In genomic region chr13:104229181-104229580, GRCm38 (mm10) we compare ENCODE assay signal across 8 mouse cellular contexts. TPM values are rescaled to one million over a fixed set of nuclear protein-coding genes. Genes with fewer than 3 reads are reported as not detected.
A peak's percentile ranks its signal among the peaks of the same experiment; 100 is the strongest.
DNase-seq lines count a peak whose midpoint lies in the region; ATAC-seq and TF ChIP-seq lines count a peak whose summit lies in the region.

No protein-coding gene starts in this region.

- H3K9me3 ChIP-seq in stomach, postnatal 0 days (ENCODE audit: control insufficient read depth, low read length) = no peaks in the 10 kb centered on the region

- peak overlapping the region; percentile 67 for H3K9ac ChIP-seq in stomach, postnatal 0 days (ENCODE audit: low read length)

- no peak overlapping the region for H3K27ac ChIP-seq in cerebellum, adult 2 months (ENCODE audit: insufficient read depth, low read length)
- H3K27ac ChIP-seq in thymus, adult 2 months (ENCODE audit: control insufficient read depth, insufficient read depth, low read length) = no peak overlapping the region
- H3K27ac ChIP-seq in stomach, postnatal 0 days (replicated peaks) = no peak overlapping the region

- H3K36me3 ChIP-seq in thymus, adult 2 months (ENCODE audit: control insufficient read depth, insufficient read depth, low read length) = peaks cover 3% of the 10 kb centered on the region
- no peaks in the 10 kb centered on the region for H3K36me3 ChIP-seq in stomach, postnatal 0 days (ENCODE audit: control insufficient read depth, insufficient read depth, low read length)

- WGBS in cerebellum, adult 2 months = 3% methylated on average over 15 of the region's 15 CpGs
- WGBS in thymus, adult 2 months = 4% methylated on average over 15 of the region's 15 CpGs
- 8% methylated on average over 15 of the region's 15 CpGs for WGBS in stomach, postnatal 0 days

- peak overlapping the region; percentile 74 for H3K4me3 ChIP-seq in cerebellum, adult 2 months (replicated peaks; ENCODE audit: insufficient read depth, low read depth, low read length)
- H3K4me3 ChIP-seq in thymus, adult 2 months (ENCODE audit: control insufficient read depth, insufficient read depth, low read length) = peak overlapping the region; percentile 60
- peak overlapping the region; percentile 75 for H3K4me3 ChIP-seq in stomach, postnatal 0 days (ENCODE audit: low read depth, low read length)

- DNase-seq in cerebellum, adult 2 months = no peak
- DNase-seq in thymus, adult 2 months = no peak
- DNase-seq in thymus, adult 18-20 months = no peak
- DNase-seq in liver = peak; percentile 45
- DNase-seq in stomach, postnatal 0 days (ENCODE audit: low spot score) = no peak
- DNase-seq in frontal cortex, adult 2 months (ENCODE audit: extremely low spot score in 1 of 2, low spot score in 1 of 2) = no peak
- no peak for DNase-seq in urinary bladder, adult 2 months (ENCODE audit: low spot score)

- H3K27me3 ChIP-seq in cerebellum, adult 2 months (ENCODE audit: control insufficient read depth, insufficient read depth, low read length) = no peaks in the 10 kb centered on the region
- H3K27me3 ChIP-seq in thymus, adult 2 months (ENCODE audit: control insufficient read depth, insufficient read depth, low read length) = no peaks in the 10 kb centered on the region
- no peaks in the 10 kb centered on the region for H3K27me3 ChIP-seq in stomach, postnatal 0 days (ENCODE audit: control insufficient read depth, insufficient read depth, low read length)

- ATAC-seq in cerebellum, adult (ENCODE audit: insufficient number of reproducible peaks, low FRiP score, low TSS enrichment) = no peak
- 0 out of 2 replicates have a peak, but pooled peaks have one; percentile 35 for ATAC-seq in stomach, postnatal 0 days (ENCODE audit: low FRiP score, low TSS enrichment)

- no peak for TF ChIP-seq EP300 in stomach, postnatal 0 days (optimal IDR thresholded peaks at IDR 0.05)

- H3K4me2 ChIP-seq in stomach, postnatal 0 days (replicated peaks; ENCODE audit: low read depth) = peak overlapping the region; percentile 75

- no peaks in the 10 kb centered on the region; the same call in 1 of the 2 replicates for H3K4me1 ChIP-seq in cerebellum, adult 2 months (ENCODE audit: control insufficient read depth, insufficient read depth, low read length)
- H3K4me1 ChIP-seq in thymus, adult 2 months (replicated peaks; ENCODE audit: control insufficient read depth, insufficient read depth, low read length) = no peaks in the 10 kb centered on the region
- H3K4me1 ChIP-seq in stomach, postnatal 0 days (replicated peaks; ENCODE audit: control insufficient read depth, insufficient read depth) = no peaks in the 10 kb centered on the region

- TF ChIP-seq POLR2A in cerebellum, adult 2 months (IDR thresholded peaks at IDR 0.05; ENCODE audit: borderline replicate concordance, insufficient read depth, low read length) = no peak
- no peak for TF ChIP-seq POLR2A in thymus, adult 2 months (IDR thresholded peaks at IDR 0.05; ENCODE audit: control insufficient read depth, extremely low read depth, insufficient read depth, low read length, poor library complexity)

- TF ChIP-seq CTCF in cerebellum, adult 2 months (IDR thresholded peaks at IDR 0.05; ENCODE audit: borderline replicate concordance, insufficient read depth, low read depth, low read length) = no peak
- TF ChIP-seq CTCF in thymus, adult 2 months (IDR thresholded peaks at IDR 0.05; ENCODE audit: borderline replicate concordance, control insufficient read depth, extremely low read depth, insufficient read depth, low read length, poor library complexity) = no peak
- no peak for TF ChIP-seq CTCF in stomach, postnatal 0 days (IDR thresholded peaks at IDR 0.05; ENCODE audit: low read depth)

RNA-seq across cellular contexts. Expression of gene Ppwd1, which starts 0.5 kb away (rescaled TPM):
- 9.1 and 9.2 TPM in 2 replicates for polyA plus RNA-seq in cerebellum, adult 2 months (2012; rRNA removed)
- 2.7 and 2.9 TPM in 2 replicates for polyA plus RNA-seq in thymus, adult 2 months (2012; rRNA removed)
- polyA plus RNA-seq in stomach, postnatal 0 days (2015; fragmentation: Nextera tagmentation; extraction: Ambion mirVana) = 6.1 TPM in 2 replicates
- 8.5 and 9.8 TPM in 2 replicates for polyA plus RNA-seq in frontal cortex, adult 2 months (2012; rRNA removed)
- polyA plus RNA-seq in urinary bladder, adult 2 months (2012; rRNA removed) = 5.1 and 7.9 TPM in 2 replicates

RNA-seq across cellular contexts. Expression of gene Cenpk, which starts 0.8 kb away (rescaled TPM):
- polyA plus RNA-seq in cerebellum, adult 2 months (2012; rRNA removed) = 1.0 TPM in 2 replicates
- 0.54 and 1.3 TPM in 2 replicates for polyA plus RNA-seq in thymus, adult 2 months (2012; rRNA removed)
- 23.1 and 27.5 TPM in 2 replicates for polyA plus RNA-seq in stomach, postnatal 0 days (2015; fragmentation: Nextera tagmentation; extraction: Ambion mirVana)
- polyA plus RNA-seq in frontal cortex, adult 2 months (2012; rRNA removed) = 1.5 and 2.1 TPM in 2 replicates
- polyA plus RNA-seq in urinary bladder, adult 2 months (2012; rRNA removed) = 1.9 and 2.2 TPM in 2 replicates

RNA-seq across cellular contexts. Expression of gene Trim23, which starts 50.6 kb away (rescaled TPM):
- polyA plus RNA-seq in cerebellum, adult 2 months (2012; rRNA removed) = 31.5 and 33.9 TPM in 2 replicates
- 3.2 and 3.5 TPM in 2 replicates for polyA plus RNA-seq in thymus, adult 2 months (2012; rRNA removed)
- polyA plus RNA-seq in stomach, postnatal 0 days (2015; fragmentation: Nextera tagmentation; extraction: Ambion mirVana) = 8.2 and 8.4 TPM in 2 replicates
- polyA plus RNA-seq in frontal cortex, adult 2 months (2012; rRNA removed) = 32.1 and 37.8 TPM in 2 replicates
- polyA plus RNA-seq in urinary bladder, adult 2 months (2012; rRNA removed) = 15.7 and 17.0 TPM in 2 replicates

RNA-seq across cellular contexts. Expression of gene Trappc13, which starts 50.9 kb away (rescaled TPM):
- 30.4 and 31.5 TPM in 2 replicates for polyA plus RNA-seq in cerebellum, adult 2 months (2012; rRNA removed)
- polyA plus RNA-seq in thymus, adult 2 months (2012; rRNA removed) = 9.4 and 10.4 TPM in 2 replicates
- 33.8 and 36.6 TPM in 2 replicates for polyA plus RNA-seq in stomach, postnatal 0 days (2015; fragmentation: Nextera tagmentation; extraction: Ambion mirVana)
- polyA plus RNA-seq in frontal cortex, adult 2 months (2012; rRNA removed) = 26.2 and 29.9 TPM in 2 replicates
- polyA plus RNA-seq in urinary bladder, adult 2 months (2012; rRNA removed) = 24.3 and 25.0 TPM in 2 replicates

RNA-seq across cellular contexts. Expression of gene Adamts6, which starts 58.5 kb away (rescaled TPM):
- 4.6 and 5.0 TPM in 2 replicates for polyA plus RNA-seq in cerebellum, adult 2 months (2012; rRNA removed)
- 5.0 and 6.4 TPM in 2 replicates for polyA plus RNA-seq in thymus, adult 2 months (2012; rRNA removed)
- 0.56 and 0.78 TPM in 2 replicates for polyA plus RNA-seq in stomach, postnatal 0 days (2015; fragmentation: Nextera tagmentation; extraction: Ambion mirVana)
- 3.0 and 4.2 TPM in 2 replicates for polyA plus RNA-seq in frontal cortex, adult 2 months (2012; rRNA removed)
- polyA plus RNA-seq in urinary bladder, adult 2 months (2012; rRNA removed) = 10.0 and 10.4 TPM in 2 replicates
